Mouse (Mus musculus): Measurements from ENCODE around the gene Krt71. TPM values are rescaled to one million over a fixed set of nuclear protein-coding genes. Genes with fewer than 3 reads are reported as not detected.
A peak's percentile ranks its signal among the peaks of the same experiment; 100 is the strongest.

Gene Krt71
- total RNA-seq (2021) (not detected), polyA plus RNA-seq (2012; rRNA removed) (not detected in 2 replicates)
- long read RNA-seq = 0 reads

GRCm38 (mm10) chr15:101742711-101743110, at the start of gene Krt71:
Krt71 (minus strand) TSS chr15:101743109.
- Histone ChIP-seq H3K79me2 (replicated peaks; ENCODE audit: control insufficient read depth, insufficient read depth, low read length) (no peaks in the 10 kb centered on the region), H3K27me3 (ENCODE audit: control insufficient read depth, insufficient read depth, low read length) (no peaks in the 10 kb centered on the region; the same call in 1 of the 2 replicates)

GRCm38 (mm10) chr15:101790867-101791266, 48.0 kb upstream of the Krt71 start:
- H3K4me1 ChIP-seq (ENCODE audit: control insufficient read depth, insufficient read depth, low read length) = no peaks in the 10 kb centered on the region

More at GRCm38 (mm10) chr15:101742711-101743110, at the start of gene Krt71:
- TF ChIP-seq POLR2A (IDR thresholded peaks at IDR 0.05; ENCODE audit: insufficient read depth, low read depth, low read length) (no peak), EP300 (IDR thresholded peaks at IDR 0.05; ENCODE audit: insufficient read depth, low read depth, low read length) (no peak), CTCF (IDR thresholded peaks at IDR 0.05) (no peak)
- 51% methylated on average over 14 of the region's 14 CpGs for WGBS
- Histone ChIP-seq H3K27ac (no peak within 1 kb of the TSS), H3K4me3 (no peak within 1 kb of the TSS), H3K4me1 (ENCODE audit: control insufficient read depth, insufficient read depth, low read length) (no peaks in the 10 kb centered on the region), H3K36me3 (ENCODE audit: control insufficient read depth, insufficient read depth, low read length) (no peaks in the 10 kb centered on the region), H3K9ac (ENCODE audit: low read depth, low read length) (no peak within 1 kb of the TSS)
- DNase-seq = no peak
- intact Hi-C loops (cut with DNase I) = no loop called here

GRCm38 (mm10) chr15:101786360-101786759, 43.5 kb upstream of the Krt71 start, which contains the start of gene Krt72:
Krt72 (minus strand) TSS chr15:101786460.
- Histone ChIP-seq H3K4me1 (ENCODE audit: control insufficient read depth, insufficient read depth, low read length) (no peaks in the 10 kb centered on the region), H3K27me3 (ENCODE audit: control insufficient read depth, insufficient read depth, low read length) (no peaks in the 10 kb centered on the region), H3K36me3 (ENCODE audit: control insufficient read depth, insufficient read depth, low read length) (no peaks in the 10 kb centered on the region), H3K9ac (ENCODE audit: low read depth, low read length) (no peak within 1 kb of the TSS), H3K27ac (no peak within 1 kb of the TSS), H3K4me3 (no peak within 1 kb of the TSS), H3K79me2 (replicated peaks; ENCODE audit: control insufficient read depth, insufficient read depth, low read length) (no peaks in the 10 kb centered on the region)
- intact Hi-C loops (cut with DNase I) = no loop called here
- DNase-seq = no peak
- TF ChIP-seq EP300 (IDR thresholded peaks at IDR 0.05; ENCODE audit: insufficient read depth, low read depth, low read length) = no peak
- TF ChIP-seq CTCF (IDR thresholded peaks at IDR 0.05) = no peak
- no peak for TF ChIP-seq POLR2A (IDR thresholded peaks at IDR 0.05; ENCODE audit: insufficient read depth, low read depth, low read length)
- WGBS = 82% methylated on average over 18 of the region's 18 CpGs

More at GRCm38 (mm10) chr15:101790867-101791266, 48.0 kb upstream of the Krt71 start:
- no peak for DNase-seq
- Histone ChIP-seq H3K9ac (ENCODE audit: low read depth, low read length) (no peak overlapping the region), H3K27me3 (ENCODE audit: control insufficient read depth, insufficient read depth, low read length) (no peaks in the 10 kb centered on the region), H3K36me3 (ENCODE audit: control insufficient read depth, insufficient read depth, low read length) (no peaks in the 10 kb centered on the region), H3K27ac (no peak overlapping the region), H3K79me2 (replicated peaks; ENCODE audit: control insufficient read depth, insufficient read depth, low read length) (no peaks in the 10 kb centered on the region), H3K4me3 (no peak overlapping the region)
- no peak for TF ChIP-seq CTCF (IDR thresholded peaks at IDR 0.05)
- no peak for TF ChIP-seq POLR2A (IDR thresholded peaks at IDR 0.05; ENCODE audit: insufficient read depth, low read depth, low read length)
- no peak for TF ChIP-seq EP300 (IDR thresholded peaks at IDR 0.05; ENCODE audit: insufficient read depth, low read depth, low read length)
- WGBS = 13% methylated on average over 3 of the region's 3 CpGs
- intact Hi-C loops (cut with DNase I) = no loop called here

- Histone ChIP-seq H3K79me2 (replicated peaks; ENCODE audit: control insufficient read depth, insufficient read depth, low read length) (no peaks in the 10 kb centered on the region), H3K4me1 (ENCODE audit: control insufficient read depth, insufficient read depth, low read length) (no peaks in the 10 kb centered on the region; the same call in 1 of the 2 replicates), H3K27ac (no peak overlapping the region), H3K4me3 (no peak overlapping the region), H3K9ac (ENCODE audit: low read depth, low read length) (no peak overlapping the region), H3K36me3 (ENCODE audit: control insufficient read depth, insufficient read depth, low read length) (no peaks in the 10 kb centered on the region), H3K27me3 (ENCODE audit: control insufficient read depth, insufficient read depth, low read length) (no peaks in the 10 kb centered on the region)
- TF ChIP-seq CTCF (IDR thresholded peaks at IDR 0.05) (no peak), EP300 (IDR thresholded peaks at IDR 0.05; ENCODE audit: insufficient read depth, low read depth, low read length) (no peak), POLR2A (IDR thresholded peaks at IDR 0.05; ENCODE audit: insufficient read depth, low read depth, low read length) (no peak)
- intact Hi-C loops (cut with DNase I) = loop anchor here (2.0 to 5.0 kb wide), 3 partner anchors 251 to 433 kb away; no protein-coding TSS in a partner anchor
- DNase-seq = peak in 1 of 2 experiments; percentile 20
- WGBS = 56% methylated on average over 10 of the region's 10 CpGs
Measured at GRCm38 (mm10) chr15:101773420-101773819, 30.5 kb upstream of the Krt71 start.

GRCm38 (mm10) chr15:101772711-101773081, 29.8 kb upstream of the Krt71 start:
- no peak overlapping the region for H3K4me3 ChIP-seq
- H3K36me3 ChIP-seq (ENCODE audit: control insufficient read depth, insufficient read depth, low read length) = no peaks in the 10 kb centered on the region
- H3K9ac ChIP-seq (ENCODE audit: low read depth, low read length) = no peak overlapping the region
- WGBS = 0% methylated on average over 5 of the region's 5 CpGs
- TF ChIP-seq CTCF (IDR thresholded peaks at IDR 0.05) = peak; percentile 92
- TF ChIP-seq EP300 (IDR thresholded peaks at IDR 0.05; ENCODE audit: insufficient read depth, low read depth, low read length) = peak; percentile 81
- no peak for TF ChIP-seq POLR2A (IDR thresholded peaks at IDR 0.05; ENCODE audit: insufficient read depth, low read depth, low read length)
- H3K27me3 ChIP-seq (ENCODE audit: control insufficient read depth, insufficient read depth, low read length) = no peaks in the 10 kb centered on the region
- no peak overlapping the region for H3K27ac ChIP-seq
- intact Hi-C loops (cut with DNase I) = loop anchor here (1.0 to 5.0 kb wide), 5 partner anchors 201 to 432 kb away; no protein-coding TSS in a partner anchor
- no peaks in the 10 kb centered on the region; the same call in 1 of the 2 replicates for H3K4me1 ChIP-seq (ENCODE audit: control insufficient read depth, insufficient read depth, low read length)
- no peaks in the 10 kb centered on the region for H3K79me2 ChIP-seq (replicated peaks; ENCODE audit: control insufficient read depth, insufficient read depth, low read length)
- DNase-seq = peak; percentile 78 to 89

- no peaks in the 10 kb centered on the region for H3K36me3 ChIP-seq (ENCODE audit: control insufficient read depth, insufficient read depth, low read length)
- no peaks in the 10 kb centered on the region for H3K79me2 ChIP-seq (replicated peaks; ENCODE audit: control insufficient read depth, insufficient read depth, low read length)
- H3K27me3 ChIP-seq (ENCODE audit: control insufficient read depth, insufficient read depth, low read length) = no peaks in the 10 kb centered on the region
- H3K4me1 ChIP-seq (ENCODE audit: control insufficient read depth, insufficient read depth, low read length) = no peaks in the 10 kb centered on the region; the same call in 1 of the 2 replicates
- no peak overlapping the region for H3K9ac ChIP-seq (ENCODE audit: low read depth, low read length)
- TF ChIP-seq CTCF (IDR thresholded peaks at IDR 0.05) (peak; percentile 28), POLR2A (IDR thresholded peaks at IDR 0.05; ENCODE audit: insufficient read depth, low read depth, low read length) (no peak)
- H3K4me3 ChIP-seq = no peak overlapping the region
- intact Hi-C loops (cut with DNase I) = loop anchor here (1.0 to 5.0 kb wide), 5 partner anchors 201 to 431 kb away; no protein-coding TSS in a partner anchor
- no peak overlapping the region for H3K27ac ChIP-seq
- 54% methylated on average over 5 of the region's 5 CpGs for WGBS
- DNase-seq = no peak
Measured at GRCm38 (mm10) chr15:101772080-101772710, 29.3 kb upstream of the Krt71 start.

All from heart, adult 2 months (tissue).